Mouse (Mus musculus): ENCODE results near the gene Ptges.
"Not testable (repeated sequence)": the region's sequence is repeated elsewhere in the genome, so short reads cannot be mapped to it uniquely, and the experiment has no call there.

Gene Ptges

GRCm38 (mm10) chr2:30929483-30930045 lies at the start of gene Ptges:
TSS of gene Ptges (minus strand) at chr2:30929863.
- DNase-seq (ENCODE audit: low spot score): peak; percentile 86

- DNase-seq (ENCODE audit: low spot score): peak; percentile 89
These were observed 38.0 kb upstream of the Ptges start, which contains the start of gene Tor1a for GRCm38 (mm10) chr2:30967352-30968327. TSS of gene Tor1a (minus strand) at chr2:30967933.

GRCm38 (mm10) chr2:30966826-30967225 lies 37.2 kb upstream of the Ptges start:
- DNase-seq (ENCODE audit: low spot score): no peak

GRCm38 (mm10) chr2:30965627-30966026 lies 36.0 kb upstream of the Ptges start:
- DNase-seq (ENCODE audit: low spot score): no peak

- no peak for DNase-seq (ENCODE audit: low spot score)
These were observed 33.0 kb upstream of the Ptges start for GRCm38 (mm10) chr2:30962570-30963254.

- no peak for DNase-seq (ENCODE audit: low spot score)
These were observed 30.2 kb upstream of the Ptges start for GRCm38 (mm10) chr2:30959856-30960255.

- DNase-seq (ENCODE audit: low spot score): no peak
These were observed 29.1 kb upstream of the Ptges start for GRCm38 (mm10) chr2:30958726-30959125.

- no peak for DNase-seq (ENCODE audit: low spot score)
These were observed 27.8 kb upstream of the Ptges start for GRCm38 (mm10) chr2:30957511-30957910.

GRCm38 (mm10) chr2:30954797-30955196 lies 25.1 kb upstream of the Ptges start:
- DNase-seq (ENCODE audit: low spot score): no peak

GRCm38 (mm10) chr2:30952824-30953490 lies 23.3 kb upstream of the Ptges start, which contains the start of gene Tor1b:
TSS of gene Tor1b (plus strand) at chr2:30952959.
- peak; percentile 79 for DNase-seq (ENCODE audit: low spot score)

- DNase-seq (ENCODE audit: low spot score): no peak
These were observed 22.8 kb upstream of the Ptges start for GRCm38 (mm10) chr2:30952457-30952823.

- peak; percentile 61 for DNase-seq (ENCODE audit: low spot score)
These were observed 12.9 kb upstream of the Ptges start for GRCm38 (mm10) chr2:30942603-30943011.

- DNase-seq (ENCODE audit: low spot score): not testable (repeated sequence)
These were observed 12.5 kb upstream of the Ptges start for GRCm38 (mm10) chr2:30942116-30942515.

- DNase-seq (ENCODE audit: low spot score): no peak
These were observed 11.9 kb upstream of the Ptges start for GRCm38 (mm10) chr2:30941586-30941985.

- DNase-seq (ENCODE audit: low spot score): no peak
These were observed 8.9 kb upstream of the Ptges start for GRCm38 (mm10) chr2:30938574-30938991.

GRCm38 (mm10) chr2:30937731-30938130 lies 8.1 kb upstream of the Ptges start:
- DNase-seq (ENCODE audit: low spot score): no peak

GRCm38 (mm10) chr2:30936808-30937207 lies 7.1 kb upstream of the Ptges start:
- DNase-seq (ENCODE audit: low spot score): no peak

GRCm38 (mm10) chr2:30933917-30934450 lies 4.3 kb upstream of the Ptges start:
- DNase-seq (ENCODE audit: low spot score): peak; percentile 85

- no peak for DNase-seq (ENCODE audit: low spot score)
These were observed 3.4 kb upstream of the Ptges start for GRCm38 (mm10) chr2:30933032-30933431.

- DNase-seq (ENCODE audit: low spot score): no peak
These were observed 2.3 kb upstream of the Ptges start for GRCm38 (mm10) chr2:30931922-30932321.

GRCm38 (mm10) chr2:30930846-30931245 lies 1.2 kb upstream of the Ptges start:
- DNase-seq (ENCODE audit: low spot score): not testable (repeated sequence)

Data from testis, postnatal 10 days (tissue).